9 mouse cellular contexts compared by ENCODE assay signal in the genomic region with DNA sequence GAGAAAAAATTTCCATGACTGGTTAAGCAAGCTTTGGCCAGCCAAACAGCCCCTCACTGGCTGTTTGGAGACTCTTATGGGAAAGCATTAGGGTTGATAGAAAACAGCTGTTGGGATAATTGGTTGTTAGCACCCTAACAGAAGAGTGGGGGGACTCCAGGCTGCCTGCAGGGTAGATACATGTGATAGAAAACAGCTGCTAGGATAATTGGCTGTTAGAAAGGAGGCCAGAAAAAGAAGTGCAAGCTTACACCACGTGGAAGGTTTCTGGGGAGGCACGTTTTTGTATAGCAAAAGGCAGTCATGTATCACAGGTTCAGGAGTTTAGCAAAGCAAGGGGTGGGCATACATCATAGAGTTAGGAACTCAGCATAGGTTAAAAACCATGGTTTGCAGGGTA. TPM values are rescaled to one million over a fixed set of nuclear protein-coding genes. Genes with fewer than 3 reads are reported as not detected.
A peak's percentile ranks its signal among the peaks of the same experiment; 100 is the strongest.
DNase-seq lines count a peak whose midpoint lies in the region; ATAC-seq lines count a peak whose summit lies in the region.
"Had no signal": no experiment of that assay in that cellular context is flagged by ENCODE, and none has a peak within 500 bp of the region (broad histone marks: within the 10 kb centered on the region; RNA-seq: fewer than 3 reads in every experiment).

No protein-coding gene starts in this region.

- 0 out of 2 replicates have a peak overlapping the region, but pooled peaks have one; percentile 14 for H3K4me3 ChIP-seq in hindbrain, embryonic 10.5 days
- no peak overlapping the region for H3K4me3 ChIP-seq in hindbrain, embryonic 16.5 days (ENCODE audit: low read length)
- H3K4me3 ChIP-seq in hindbrain, embryonic 14.5 days (replicated peaks; ENCODE audit: low read length), result no peak overlapping the region
- no peak overlapping the region for H3K4me3 ChIP-seq in midbrain, embryonic 13.5 days (replicated peaks)

- peaks cover 68% of the 10 kb centered on the region for H3K36me3 ChIP-seq in hindbrain, embryonic 10.5 days
- H3K36me3 ChIP-seq in hindbrain, embryonic 16.5 days (ENCODE audit: control insufficient read depth, insufficient read depth, low read length), result peaks cover 32% of the 10 kb centered on the region
- peaks cover 71% of the 10 kb centered on the region for H3K36me3 ChIP-seq in hindbrain, embryonic 14.5 days (replicated peaks; ENCODE audit: control insufficient read depth, insufficient read depth)
- H3K36me3 ChIP-seq in midbrain, embryonic 13.5 days, result peaks cover 56% of the 10 kb centered on the region

- WGBS in hindbrain, embryonic 10.5 days, result 56% methylated on average over 2 of the region's 2 CpGs
- 42% methylated on average over 2 of the region's 2 CpGs for WGBS in hindbrain, embryonic 16.5 days
- 45% methylated on average over 2 of the region's 2 CpGs for WGBS in hindbrain, embryonic 14.5 days
- WGBS in midbrain, embryonic 13.5 days, result 56% methylated on average over 2 of the region's 2 CpGs

- no peaks in the 10 kb centered on the region for H3K9me3 ChIP-seq in hindbrain, embryonic 10.5 days
- H3K9me3 ChIP-seq in hindbrain, embryonic 16.5 days (ENCODE audit: control insufficient read depth, low read length), result no peaks in the 10 kb centered on the region
- no peaks in the 10 kb centered on the region for H3K9me3 ChIP-seq in hindbrain, embryonic 14.5 days (ENCODE audit: control insufficient read depth, low read length)
- H3K9me3 ChIP-seq in midbrain, embryonic 13.5 days, result no peaks in the 10 kb centered on the region

- no peaks in the 10 kb centered on the region for H3K27me3 ChIP-seq in hindbrain, embryonic 10.5 days (ENCODE audit: insufficient read depth, poor library complexity, severe bottlenecking)
- H3K27me3 ChIP-seq in hindbrain, embryonic 16.5 days (replicated peaks; ENCODE audit: control insufficient read depth, insufficient read depth, low read length), result no peaks in the 10 kb centered on the region
- no peaks in the 10 kb centered on the region for H3K27me3 ChIP-seq in hindbrain, embryonic 14.5 days (ENCODE audit: control insufficient read depth, insufficient read depth, low read length)
- H3K27me3 ChIP-seq in midbrain, embryonic 13.5 days, result no peaks in the 10 kb centered on the region

- no peak for ATAC-seq in hindbrain, embryonic 16.5 days
- ATAC-seq in hindbrain, embryonic 14.5 days (ENCODE audit: low FRiP score), result no peak
- no peak for ATAC-seq in midbrain, embryonic 13.5 days
- no peak for ATAC-seq in activated CD4-positive, CD25-positive, alpha-beta regulatory T cell, adult 4 months

- no peak overlapping the region for H3K4me2 ChIP-seq in hindbrain, embryonic 16.5 days (ENCODE audit: low read length)
- no peak overlapping the region for H3K4me2 ChIP-seq in hindbrain, embryonic 14.5 days (replicated peaks)
- 0 out of 2 replicates have a peak overlapping the region, but pooled peaks have one; percentile 7 for H3K4me2 ChIP-seq in midbrain, embryonic 13.5 days (replicated peaks)

- H3K27ac ChIP-seq in hindbrain, embryonic 10.5 days, result peak overlapping the region; percentile 100; the same call in 1 of the 2 replicates
- H3K27ac ChIP-seq in hindbrain, embryonic 16.5 days (ENCODE audit: low read depth, low read length), result no peak overlapping the region
- H3K27ac ChIP-seq in hindbrain, embryonic 14.5 days, result peak overlapping the region; percentile 99; the same call in 1 of the 2 replicates
- peak overlapping the region; percentile 98; the same call in 1 of the 2 replicates for H3K27ac ChIP-seq in midbrain, embryonic 13.5 days

- H3K9ac ChIP-seq in hindbrain, embryonic 16.5 days (ENCODE audit: low read depth, low read length), result no peak overlapping the region
- H3K9ac ChIP-seq in hindbrain, embryonic 14.5 days, result no peak overlapping the region
- H3K9ac ChIP-seq in midbrain, embryonic 13.5 days (replicated peaks), result 0 out of 2 replicates have a peak overlapping the region, but pooled peaks have one; percentile 77

- peaks cover 38% of the 10 kb centered on the region for H3K4me1 ChIP-seq in hindbrain, embryonic 10.5 days (replicated peaks)
- peaks cover 26% of the 10 kb centered on the region for H3K4me1 ChIP-seq in hindbrain, embryonic 16.5 days (ENCODE audit: control insufficient read depth, insufficient read depth, low read depth, low read length)
- H3K4me1 ChIP-seq in hindbrain, embryonic 14.5 days (replicated peaks; ENCODE audit: control insufficient read depth, insufficient read depth, low read length), result peaks cover 27% of the 10 kb centered on the region
- H3K4me1 ChIP-seq in midbrain, embryonic 13.5 days (replicated peaks), result peaks cover 33% of the 10 kb centered on the region

- no peak for DNase-seq in hindbrain, embryonic 10.5 days (ENCODE audit: low spot score)
- peak; percentile 63 for DNase-seq in embryo, embryonic 10.5 days (ENCODE audit: low spot score)
- no peak for DNase-seq in hindbrain, embryonic 14.5 days (ENCODE audit: low spot score)
- no peak for DNase-seq in thymus, postnatal 36 days
- DNase-seq in ovary, postnatal 36 days (ENCODE audit: low spot score), result no peak

RNA-seq across cellular contexts. Expression of a gene that starts 1.5 kb away (rescaled TPM):
- 111 TPM in 2 replicates for polyA plus RNA-seq in hindbrain, embryonic 10.5 days (2016; fragmentation: Nextera tagmentation; extraction: Ambion mirVana)
- 116 and 117 TPM in 2 replicates for polyA plus RNA-seq in hindbrain, embryonic 16.5 days (2015; fragmentation: Nextera tagmentation; extraction: Ambion mirVana)
- 102 and 115 TPM in 2 replicates for polyA plus RNA-seq in hindbrain, embryonic 14.5 days (2014; fragmentation: Nextera tagmentation; extraction: Ambion mirVana)
- 133 and 134 TPM in 2 replicates for polyA plus RNA-seq in midbrain, embryonic 13.5 days (2015; fragmentation: Nextera tagmentation; extraction: Ambion mirVana)
- 10 to 100 TPM; 74.4 to 88.7 TPM for polyA plus RNA-seq in activated CD4-positive, CD25-positive, alpha-beta regulatory T cell, adult 4 months (2017; shearing (Covaris generic))

RNA-seq across cellular contexts. Expression of a gene that starts 10.6 kb away (rescaled TPM):
- polyA plus RNA-seq in hindbrain, embryonic 10.5 days (2016; fragmentation: Nextera tagmentation; extraction: Ambion mirVana), result 67.4 TPM in 2 replicates
- polyA plus RNA-seq in hindbrain, embryonic 16.5 days (2015; fragmentation: Nextera tagmentation; extraction: Ambion mirVana), result 70.6 and 70.7 TPM in 2 replicates
- 75.0 and 83.7 TPM in 2 replicates for polyA plus RNA-seq in hindbrain, embryonic 14.5 days (2014; fragmentation: Nextera tagmentation; extraction: Ambion mirVana)
- polyA plus RNA-seq in midbrain, embryonic 13.5 days (2015; fragmentation: Nextera tagmentation; extraction: Ambion mirVana), result 72.9 and 77.8 TPM in 2 replicates
- polyA plus RNA-seq in activated CD4-positive, CD25-positive, alpha-beta regulatory T cell, adult 4 months (2017; shearing (Covaris generic)), result 10 to 100 TPM; 18.9 to 21.6 TPM

RNA-seq across cellular contexts. Expression of a gene that starts 17.9 kb away (rescaled TPM):
- not detected in 2 replicates for polyA plus RNA-seq in hindbrain, embryonic 10.5 days (2016; fragmentation: Nextera tagmentation; extraction: Ambion mirVana)
- polyA plus RNA-seq in hindbrain, embryonic 16.5 days (2015; fragmentation: Nextera tagmentation; extraction: Ambion mirVana), result 4.9 TPM in 1 of 2 replicates, not detected in the other
- not detected in 2 replicates for polyA plus RNA-seq in hindbrain, embryonic 14.5 days (2014; fragmentation: Nextera tagmentation; extraction: Ambion mirVana)
- not detected in 2 replicates for polyA plus RNA-seq in midbrain, embryonic 13.5 days (2015; fragmentation: Nextera tagmentation; extraction: Ambion mirVana)
- polyA plus RNA-seq in activated CD4-positive, CD25-positive, alpha-beta regulatory T cell, adult 4 months (2017; shearing (Covaris generic)), result not detected
- polyA plus RNA-seq: G1E had no signal

RNA-seq across cellular contexts. Expression of a gene that starts 19.7 kb away (rescaled TPM):
- polyA plus RNA-seq in hindbrain, embryonic 10.5 days (2016; fragmentation: Nextera tagmentation; extraction: Ambion mirVana), result 38.6 and 39.3 TPM in 2 replicates
- 29.0 and 38.1 TPM in 2 replicates for polyA plus RNA-seq in hindbrain, embryonic 16.5 days (2015; fragmentation: Nextera tagmentation; extraction: Ambion mirVana)
- polyA plus RNA-seq in hindbrain, embryonic 14.5 days (2014; fragmentation: Nextera tagmentation; extraction: Ambion mirVana), result 36.4 and 38.6 TPM in 2 replicates
- polyA plus RNA-seq in midbrain, embryonic 13.5 days (2015; fragmentation: Nextera tagmentation; extraction: Ambion mirVana), result 42.2 and 43.8 TPM in 2 replicates
- polyA plus RNA-seq in activated CD4-positive, CD25-positive, alpha-beta regulatory T cell, adult 4 months (2017; shearing (Covaris generic)), result 10 to 100 TPM; 29.3 to 37.0 TPM

RNA-seq across cellular contexts. Expression of a gene that starts 33.5 kb away (rescaled TPM):
- polyA plus RNA-seq in hindbrain, embryonic 10.5 days (2016; fragmentation: Nextera tagmentation; extraction: Ambion mirVana), result 0.01 and 0.04 TPM in 2 replicates
- 0.74 and 0.84 TPM in 2 replicates for polyA plus RNA-seq in hindbrain, embryonic 16.5 days (2015; fragmentation: Nextera tagmentation; extraction: Ambion mirVana)
- polyA plus RNA-seq in hindbrain, embryonic 14.5 days (2014; fragmentation: Nextera tagmentation; extraction: Ambion mirVana), result 0.80 and 0.86 TPM in 2 replicates
- 0.32 and 0.50 TPM in 2 replicates for polyA plus RNA-seq in midbrain, embryonic 13.5 days (2015; fragmentation: Nextera tagmentation; extraction: Ambion mirVana)
- polyA plus RNA-seq in activated CD4-positive, CD25-positive, alpha-beta regulatory T cell, adult 4 months (2017; shearing (Covaris generic)), result under 1 TPM; 0.09 to 0.11 TPM
- polyA plus RNA-seq: G1E had no signal
